ENCODE assay signal across 20 mouse cellular contexts in the genomic region with DNA sequence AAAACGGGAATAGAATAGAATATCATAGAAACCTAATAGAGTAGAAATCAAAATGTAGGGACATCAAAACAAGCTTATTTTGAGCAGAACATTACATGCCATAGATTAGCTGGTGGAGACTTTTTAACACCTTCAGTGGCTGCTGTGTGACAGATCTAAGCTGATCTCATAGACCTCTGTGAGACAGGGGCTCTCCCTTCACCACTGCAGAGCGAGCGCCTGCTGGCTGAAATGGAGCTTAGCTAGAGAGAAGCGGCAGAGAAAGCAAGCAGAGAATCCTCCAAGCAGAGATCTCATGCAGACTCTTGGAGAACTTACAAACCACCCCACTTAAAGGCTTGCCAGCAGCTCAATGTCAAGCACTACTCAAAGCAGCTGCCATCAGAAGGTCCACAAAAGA.
DNase-seq lines count a peak whose midpoint lies in the region; ATAC-seq and TF ChIP-seq lines count a peak whose summit lies in the region.
"Had no signal": no experiment of that assay in that cellular context is flagged by ENCODE, and none has a peak within 500 bp of the region (broad histone marks: within the 10 kb centered on the region; RNA-seq: fewer than 3 reads in every experiment).

No protein-coding gene starts in this region.

- H3K9ac ChIP-seq in kidney, embryonic 14.5 days (ENCODE audit: low read depth, low read length) = no peak overlapping the region
- H3K9ac ChIP-seq: embryonic facial prominence, embryonic 12.5 days; forebrain, embryonic 12.5 days had no signal

- H3K4me3 ChIP-seq in thymus, adult 2 months (ENCODE audit: control insufficient read depth, insufficient read depth, low read length) = no peak overlapping the region
- H3K4me3 ChIP-seq in kidney, embryonic 14.5 days (ENCODE audit: low read length) = no peak overlapping the region
- H3K4me3 ChIP-seq: embryonic facial prominence, embryonic 10.5 days; embryonic facial prominence, embryonic 12.5 days; erythroblast, embryonic 14.5 days; forebrain, embryonic 10.5 days; forebrain, embryonic 12.5 days had no signal

- no peak for TF ChIP-seq POLR2A in thymus, adult 2 months (IDR thresholded peaks at IDR 0.05; ENCODE audit: control insufficient read depth, extremely low read depth, insufficient read depth, low read length, poor library complexity)

- no peak overlapping the region for H3K4me2 ChIP-seq in kidney, embryonic 14.5 days (replicated peaks; ENCODE audit: low read depth, low read length)
- H3K4me2 ChIP-seq: embryonic facial prominence, embryonic 12.5 days; forebrain, embryonic 12.5 days had no signal

- peak; percentile 45 for DNase-seq in induced T-regulatory cell, adult 2 months (ENCODE audit: low read depth)
- DNase-seq in thymus, adult 2 months = no peak
- DNase-seq: adrenal gland, adult 8-10 months; adrenal gland, postnatal 14 days; adrenal gland, postnatal 36 days; cerebellum, adult 11-12 months; cerebellum, adult 2 months; cerebellum, adult 9-10 months; cerebellum, postnatal 10 days; cerebellum, postnatal 25 days had no signal

- no peaks in the 10 kb centered on the region for H3K36me3 ChIP-seq in thymus, adult 2 months (ENCODE audit: control insufficient read depth, insufficient read depth, low read length)
- H3K36me3 ChIP-seq in kidney, embryonic 14.5 days (ENCODE audit: control insufficient read depth, insufficient read depth, low read length) = no peaks in the 10 kb centered on the region
- H3K36me3 ChIP-seq: embryonic facial prominence, embryonic 10.5 days; embryonic facial prominence, embryonic 12.5 days; forebrain, embryonic 10.5 days; forebrain, embryonic 12.5 days had no signal

- TF ChIP-seq CTCF in thymus, adult 2 months (IDR thresholded peaks at IDR 0.05; ENCODE audit: borderline replicate concordance, control insufficient read depth, extremely low read depth, insufficient read depth, low read length, poor library complexity) = no peak

- no peaks in the 10 kb centered on the region for H3K4me1 ChIP-seq in thymus, adult 2 months (replicated peaks; ENCODE audit: control insufficient read depth, insufficient read depth, low read length)
- 0 out of 2 replicates have a peak, but pooled peaks cover 3% of the 10 kb centered on the region for H3K4me1 ChIP-seq in kidney, embryonic 14.5 days (ENCODE audit: control insufficient read depth, insufficient read depth, low read length)
- H3K4me1 ChIP-seq: embryonic facial prominence, embryonic 10.5 days; embryonic facial prominence, embryonic 12.5 days; forebrain, embryonic 10.5 days; forebrain, embryonic 12.5 days had no signal

- WGBS in thymus, adult 2 months = 94% methylated on average over 4 of the region's 4 CpGs
- 86% methylated on average over 4 of the region's 4 CpGs for WGBS in kidney, embryonic 14.5 days

- H3K27me3 ChIP-seq in thymus, adult 2 months (ENCODE audit: control insufficient read depth, insufficient read depth, low read length) = no peaks in the 10 kb centered on the region
- H3K27me3 ChIP-seq in kidney, embryonic 14.5 days (ENCODE audit: control insufficient read depth, insufficient read depth, low read length) = no peaks in the 10 kb centered on the region
- H3K27me3 ChIP-seq: embryonic facial prominence, embryonic 12.5 days; forebrain, embryonic 12.5 days had no signal

- peak; percentile 68 for ATAC-seq in CD4-positive, CD25-positive, alpha-beta regulatory T cell, adult 4 months
- no peak for ATAC-seq in erythroblast, adult 5-6 weeks (replicated peaks; ENCODE audit: low FRiP score, poor library complexity, severe bottlenecking)
- ATAC-seq in kidney, embryonic 14.5 days (ENCODE audit: low FRiP score, low TSS enrichment) = no peak
- ATAC-seq: forebrain, embryonic 14.5 days; forebrain, embryonic 16.5 days had no signal

- no peaks in the 10 kb centered on the region for H3K9me3 ChIP-seq in kidney, embryonic 14.5 days (ENCODE audit: control insufficient read depth, low read length)
- H3K9me3 ChIP-seq: embryonic facial prominence, embryonic 10.5 days; embryonic facial prominence, embryonic 12.5 days; forebrain, embryonic 10.5 days; forebrain, embryonic 12.5 days had no signal

- H3K27ac ChIP-seq in thymus, adult 2 months (ENCODE audit: control insufficient read depth, insufficient read depth, low read length) = no peak overlapping the region
- no peak overlapping the region for H3K27ac ChIP-seq in kidney, embryonic 14.5 days (ENCODE audit: low read depth, low read length)
- H3K27ac ChIP-seq: embryonic facial prominence, embryonic 10.5 days; embryonic facial prominence, embryonic 12.5 days; forebrain, embryonic 10.5 days; forebrain, embryonic 12.5 days had no signal
